ENCODE assay signal across 8 mouse cellular contexts in the genomic region with DNA sequence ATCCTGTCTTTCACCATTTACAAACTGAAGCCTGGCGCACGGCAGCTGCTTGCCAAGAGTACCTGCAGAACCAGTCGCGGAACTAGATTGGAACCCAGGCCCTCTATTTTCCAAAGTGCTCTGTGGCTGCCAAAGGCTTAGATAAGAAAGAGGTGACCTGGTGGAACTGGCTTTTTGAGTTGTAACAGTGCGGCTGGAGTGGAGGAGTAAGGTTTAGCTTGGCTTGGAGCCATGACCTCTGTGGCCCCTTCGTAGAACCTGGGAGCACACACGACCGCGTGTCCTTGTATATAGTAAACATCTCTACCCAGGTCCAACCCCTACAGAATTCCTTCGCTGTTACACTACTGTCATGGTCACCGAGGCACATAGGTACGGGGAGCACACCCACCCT. TPM values are rescaled to one million over a fixed set of nuclear protein-coding genes. Genes with fewer than 3 reads are reported as not detected.
DNase-seq lines count a peak whose midpoint lies in the region; ATAC-seq and TF ChIP-seq lines count a peak whose summit lies in the region.

No protein-coding gene starts in this region.

- WGBS in embryonic facial prominence, embryonic 15.5 days = 19% methylated on average over 12 of the region's 12 CpGs
- WGBS in kidney, adult 2 months = 15% methylated on average over 12 of the region's 12 CpGs
- 11% methylated on average over 12 of the region's 12 CpGs for WGBS in lung, embryonic 16.5 days

- H3K36me3 ChIP-seq in embryonic facial prominence, embryonic 15.5 days = no peaks in the 10 kb centered on the region
- no peaks in the 10 kb centered on the region for H3K36me3 ChIP-seq in kidney, adult 2 months (ENCODE audit: control insufficient read depth, insufficient read depth, low read length)
- H3K36me3 ChIP-seq in lung, embryonic 16.5 days (ENCODE audit: control insufficient read depth, insufficient read depth, low read length) = no peaks in the 10 kb centered on the region

- TF ChIP-seq CTCF in kidney, adult 2 months (conservative IDR thresholded peaks at IDR 0.05; ENCODE audit: insufficient read depth, insufficient read length, low read depth, low read length) = no peak

- peak overlapping the region; percentile 70 for H3K4me3 ChIP-seq in embryonic facial prominence, embryonic 15.5 days (replicated peaks)
- peak overlapping the region; percentile 60 for H3K4me3 ChIP-seq in kidney, adult 2 months (ENCODE audit: insufficient read depth, low read depth, low read length)
- peak overlapping the region; percentile 73 for H3K4me3 ChIP-seq in lung, embryonic 16.5 days (ENCODE audit: low read length)

- H3K9me3 ChIP-seq in embryonic facial prominence, embryonic 15.5 days (replicated peaks) = no peaks in the 10 kb centered on the region
- no peaks in the 10 kb centered on the region for H3K9me3 ChIP-seq in lung, embryonic 16.5 days (ENCODE audit: control insufficient read depth, low read length)

- no peak for TF ChIP-seq POLR2A in kidney, adult 2 months (IDR thresholded peaks at IDR 0.05; ENCODE audit: low read depth, low read length)

- H3K9ac ChIP-seq in embryonic facial prominence, embryonic 15.5 days = peak overlapping the region; percentile 79
- peak overlapping the region; percentile 82 for H3K9ac ChIP-seq in lung, embryonic 16.5 days (ENCODE audit: low read length)

- ATAC-seq in embryonic facial prominence, embryonic 15.5 days (ENCODE audit: insufficient number of reproducible peaks, low FRiP score, low TSS enrichment, low read depth) = peak; percentile 48
- ATAC-seq in lung, embryonic 16.5 days (ENCODE audit: low read depth) = peak; percentile 59

- no peaks in the 10 kb centered on the region for H3K27me3 ChIP-seq in embryonic facial prominence, embryonic 15.5 days
- no peaks in the 10 kb centered on the region for H3K27me3 ChIP-seq in kidney, adult 2 months (replicated peaks; ENCODE audit: control insufficient read depth, insufficient read depth, low read length)
- H3K27me3 ChIP-seq in lung, embryonic 16.5 days (ENCODE audit: control insufficient read depth, insufficient read depth, low read depth, low read length) = no peaks in the 10 kb centered on the region

- peak overlapping the region; percentile 85 for H3K4me2 ChIP-seq in embryonic facial prominence, embryonic 15.5 days (replicated peaks)
- H3K4me2 ChIP-seq in lung, embryonic 16.5 days (ENCODE audit: low read depth, low read length) = peak overlapping the region; percentile 96

- peak; percentile 80 for DNase-seq in kidney, adult 11 months
- DNase-seq in kidney, adult 18-20 months = no peak
- peak; percentile 78 for DNase-seq in kidney, adult 2 months
- peak; percentile 67 for DNase-seq in testis, postnatal 10 days (ENCODE audit: low spot score)
- DNase-seq in ovary, postnatal 36 days (ENCODE audit: low spot score) = no peak
- no peak for DNase-seq in layer of hippocampus, postnatal 36 days

- peak overlapping the region; percentile 88 for H3K27ac ChIP-seq in embryonic facial prominence, embryonic 15.5 days (replicated peaks)
- H3K27ac ChIP-seq in kidney, adult 2 months (ENCODE audit: insufficient read depth, low read depth, low read length) = peak overlapping the region; percentile 19
- peak overlapping the region; percentile 94 for H3K27ac ChIP-seq in lung, embryonic 16.5 days (ENCODE audit: low read length)

- H3K4me1 ChIP-seq in embryonic facial prominence, embryonic 15.5 days = peaks cover 44% of the 10 kb centered on the region
- peaks cover 9% of the 10 kb centered on the region; the same call in 1 of the 2 replicates for H3K4me1 ChIP-seq in kidney, adult 2 months (ENCODE audit: control insufficient read depth, insufficient read depth, low read length)
- peaks cover 20% of the 10 kb centered on the region for H3K4me1 ChIP-seq in lung, embryonic 16.5 days (replicated peaks; ENCODE audit: control insufficient read depth, insufficient read depth, low read length)

RNA-seq across cellular contexts. Expression of gene Epb41l1, which starts 54.2 kb away (rescaled TPM):
- polyA plus RNA-seq in embryonic facial prominence, embryonic 15.5 days (2015; fragmentation: Nextera tagmentation; extraction: Ambion mirVana) = 3.4 and 3.8 TPM in 2 replicates
- polyA plus RNA-seq in kidney, adult 2 months (2012; rRNA removed) = 38.1 and 38.7 TPM in 2 replicates
- 2.1 and 2.2 TPM in 2 replicates for polyA plus RNA-seq in lung, embryonic 16.5 days (2015; fragmentation: Nextera tagmentation; extraction: Ambion mirVana)
- 100 to 1,000 TPM; 317 to 355 TPM for total RNA-seq in layer of hippocampus, postnatal 36 days (2021)

Comparison
In these comparisons a context has a peak if more than half of its experiments do, and no peak if none do; other contexts are left out.
1. DNase-seq: peak in kidney, adult 11 months (single experiment), kidney, adult 2 months (single experiment) and testis, postnatal 10 days (single experiment); none in kidney, adult 18-20 months (single experiment), ovary, postnatal 36 days (single experiment) and layer of hippocampus, postnatal 36 days (0 of 2).
2. H3K27ac ChIP-seq: peak in every context shown above with its lines; median percentile 94 in lung, embryonic 16.5 days; 88 in embryonic facial prominence, embryonic 15.5 days; 19 in kidney, adult 2 months.
3. Peak in every context shown above with its lines, with median percentiles within 50 percentile points of each other: H3K4me3 ChIP-seq.